Mouse (Mus musculus) limb, embryonic 13.5 days (tissue): ENCODE data around the gene Ildr1. TPM values are rescaled to one million over a fixed set of nuclear protein-coding genes. Genes with fewer than 3 reads are reported as not detected.

Experiments used
- polyA plus RNA-seq: library from polyadenylated mRNA; unstranded; fragments of >200 nt; fragmentation: Nextera tagmentation; extraction: Ambion mirVana; gene quantifications from 2 replicates; pipeline ENCODE4 v1.2.1, GENCODE M21; 2015

Gene Ildr1
- polyA plus RNA-seq, 1 experiment from 2014 or later = 1.1 TPM

Other genes with a start within 250 kb of the Ildr1 start
- 0.83 and 1.1 TPM in 2 replicates for gene Stfa3, start 238.6 kb upstream of the Ildr1 start, polyA plus RNA-seq
- gene Casr, start 131.8 kb upstream of the Ildr1 start, polyA plus RNA-seq = 0.17 and 0.20 TPM in 2 replicates
- gene Cd86, start 27.9 kb upstream of the Ildr1 start, polyA plus RNA-seq = 0.88 and 1.2 TPM in 2 replicates
- 2.9 and 4.3 TPM in 2 replicates for gene Slc15a2, start 91.0 kb downstream of the Ildr1 start, polyA plus RNA-seq
- gene Iqcb1, start 134.4 kb downstream of the Ildr1 start, polyA plus RNA-seq = 58.6 and 62.2 TPM in 2 replicates
- gene Eaf2, start 181.0 kb downstream of the Ildr1 start, polyA plus RNA-seq = 2.2 and 3.2 TPM in 2 replicates
- gene Golgb1, start 181.2 kb downstream of the Ildr1 start, polyA plus RNA-seq = 128 and 135 TPM in 2 replicates
- 4.6 and 5.5 TPM in 2 replicates for gene Hcls1, start 241.0 kb downstream of the Ildr1 start, polyA plus RNA-seq